Mouse (Mus musculus) forebrain, embryonic 10.5 days (tissue): ENCODE data around the gene Zfp566. TPM values are rescaled to one million over a fixed set of nuclear protein-coding genes. Genes with fewer than 3 reads are reported as not detected.
"Not testable (repeated sequence)": the region's sequence is repeated elsewhere in the genome, so short reads cannot be mapped to it uniquely, and the experiment has no call there.

Experiments
- DNase-seq: peaks from one replicate; pipeline ENCODE4 v3.0.0-alpha.2; 2017; ENCODE audit warnings: low spot score; ENCODE audit errors: extremely low spot score
- H3K27ac ChIP-seq: fragments of 300-500 bp; sonication (generic); 2 replicates; pipeline ENCODE4 v1.5.1; 2016; ENCODE audit warnings: mild to moderate bottlenecking
- H3K27me3 ChIP-seq: fragments of 300-500 bp; sonication (generic); 2 replicates; pipeline ENCODE4 v1.6.1; 2016; ENCODE audit warnings: mild to moderate bottlenecking; ENCODE audit not compliant: poor library complexity, severe bottlenecking
- H3K36me3 ChIP-seq: fragments of 300-500 bp; sonication (generic); replicated peaks from 2 replicates; pipeline ENCODE4 v1.6.1; 2016; ENCODE audit warnings: mild to moderate bottlenecking, moderate library complexity
- H3K4me1 ChIP-seq: fragments of 300-500 bp; sonication (generic); 2 replicates; pipeline ENCODE4 v1.6.1; 2016
- H3K4me3 ChIP-seq: fragments of 300-500 bp; sonication (generic); 2 replicates; pipeline ENCODE4 v1.5.1; 2016; ENCODE audit warnings: mild to moderate bottlenecking, moderate library complexity
- H3K9me3 ChIP-seq: fragments of 300-500 bp; sonication (generic); 2 replicates; pipeline ENCODE4 v1.6.1; 2016; ENCODE audit warnings: mild to moderate bottlenecking, moderate library complexity
- WGBS: fragments of 180-500 bp; shearing (Covaris S2); methylation state at CpG from one replicate; pipeline ENCODE4 v1.1.7; 2016; 5-methylcytosine and 5-hydroxymethylcytosine counted together
- polyA plus RNA-seq: library from polyadenylated mRNA; unstranded; fragments of >200 nt; fragmentation: Nextera tagmentation; extraction: Ambion mirVana; gene quantifications from 2 replicates; pipeline ENCODE4 v1.2.1, GENCODE M21; 2016

Gene Zfp566
- 17.3 and 18.1 TPM in 2 replicates for polyA plus RNA-seq

GRCm38 (mm10) chr7:30090092-30090969 is at the start of gene Zfp566, which contains the start of gene Gm26920:
Gene Zfp566, minus strand, starts transcription at chr7:30090527.
Gene Gm26920, minus strand, starts transcription at chr7:30090410.
- DNase-seq = peak; percentile 98
- Histone ChIP-seq H3K4me3 (peak within 1 kb of the TSS; percentile 74), H3K36me3 (peaks cover 26% of the 10 kb centered on the region), H3K27ac (peak within 1 kb of the TSS; percentile 92), H3K9me3 (peaks cover 4% of the 10 kb centered on the region; the same call in 1 of the 2 replicates), H3K4me1 (peaks cover 36% of the 10 kb centered on the region), H3K27me3 (no peaks in the 10 kb centered on the region)
- WGBS = under 1% methylated on average over 40 of the region's 40 CpGs

DNA sequence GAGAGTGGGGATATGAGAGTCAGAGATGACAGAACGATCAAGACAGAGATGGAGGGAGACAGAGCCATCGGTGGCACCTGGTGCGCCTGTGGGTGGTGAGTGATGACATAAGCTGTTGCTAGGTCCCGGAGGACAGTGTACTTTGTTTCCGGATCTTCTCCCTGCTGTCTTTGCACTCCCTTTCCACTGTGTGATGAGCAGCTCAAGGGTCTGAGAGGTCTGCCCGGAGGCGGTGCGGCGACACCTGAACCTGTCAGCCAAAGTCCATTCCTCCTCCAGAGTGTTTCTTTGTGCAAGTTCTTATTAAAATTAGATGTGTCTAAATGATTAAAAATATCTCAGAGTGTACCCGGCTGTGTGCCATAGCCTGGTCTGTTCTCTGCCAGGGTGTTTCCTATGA is 46.5 kb upstream of the Zfp566 start:
- no peak for DNase-seq
- no peak overlapping the region for H3K4me3 ChIP-seq
- peaks cover 84% of the 10 kb centered on the region for H3K36me3 ChIP-seq
- H3K4me1 ChIP-seq = no peaks in the 10 kb centered on the region
- peaks cover 14% of the 10 kb centered on the region for H3K9me3 ChIP-seq
- WGBS = 92% methylated on average over 10 of the region's 10 CpGs
- H3K27ac ChIP-seq = no peak overlapping the region
- H3K27me3 ChIP-seq = no peaks in the 10 kb centered on the region

- WGBS = 100% methylated on average over 4 of the region's 4 CpGs
- peaks cover 90% of the 10 kb centered on the region for H3K36me3 ChIP-seq
- no peak for DNase-seq
These were observed 42.1 kb upstream of the Zfp566 start for GRCm38 (mm10) chr7:30132396-30132795.

GRCm38 (mm10) chr7:30129900-30130299 is 39.6 kb upstream of the Zfp566 start:
- WGBS = 95% methylated on average over 8 of the region's 8 CpGs
- Histone ChIP-seq H3K4me1 (no peaks in the 10 kb centered on the region), H3K9me3 (peaks cover 14% of the 10 kb centered on the region), H3K27ac (no peak overlapping the region), H3K27me3 (no peaks in the 10 kb centered on the region), H3K36me3 (peaks cover 90% of the 10 kb centered on the region), H3K4me3 (no peak overlapping the region)
- DNase-seq = no peak

More at GRCm38 (mm10) chr7:30132396-30132795, 42.1 kb upstream of the Zfp566 start:
- Histone ChIP-seq H3K27ac (no peak overlapping the region), H3K4me3 (no peak overlapping the region), H3K4me1 (no peaks in the 10 kb centered on the region), H3K27me3 (no peaks in the 10 kb centered on the region), H3K9me3 (peaks cover 14% of the 10 kb centered on the region)

DNA sequence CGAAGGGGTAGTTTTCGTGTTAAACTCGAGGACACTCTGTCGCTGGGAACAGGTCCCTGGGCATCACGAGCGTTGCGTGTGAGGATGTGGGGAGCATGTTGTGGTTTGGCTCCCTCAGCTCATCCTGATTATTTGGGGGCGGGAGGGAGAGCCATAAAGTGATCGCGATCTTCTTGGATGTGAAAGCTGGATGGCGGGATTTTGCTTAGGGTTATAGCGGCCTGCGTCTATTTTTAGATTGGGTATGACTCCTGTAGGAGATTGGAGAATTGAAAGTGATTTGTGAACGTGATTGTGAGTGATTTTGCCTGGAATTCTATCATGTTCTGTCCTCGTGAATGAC is 31.8 kb upstream of the Zfp566 start:
- WGBS = 12% methylated on average over 15 of the region's 15 CpGs
- peak overlapping the region; percentile 89 for H3K27ac ChIP-seq

DNA sequence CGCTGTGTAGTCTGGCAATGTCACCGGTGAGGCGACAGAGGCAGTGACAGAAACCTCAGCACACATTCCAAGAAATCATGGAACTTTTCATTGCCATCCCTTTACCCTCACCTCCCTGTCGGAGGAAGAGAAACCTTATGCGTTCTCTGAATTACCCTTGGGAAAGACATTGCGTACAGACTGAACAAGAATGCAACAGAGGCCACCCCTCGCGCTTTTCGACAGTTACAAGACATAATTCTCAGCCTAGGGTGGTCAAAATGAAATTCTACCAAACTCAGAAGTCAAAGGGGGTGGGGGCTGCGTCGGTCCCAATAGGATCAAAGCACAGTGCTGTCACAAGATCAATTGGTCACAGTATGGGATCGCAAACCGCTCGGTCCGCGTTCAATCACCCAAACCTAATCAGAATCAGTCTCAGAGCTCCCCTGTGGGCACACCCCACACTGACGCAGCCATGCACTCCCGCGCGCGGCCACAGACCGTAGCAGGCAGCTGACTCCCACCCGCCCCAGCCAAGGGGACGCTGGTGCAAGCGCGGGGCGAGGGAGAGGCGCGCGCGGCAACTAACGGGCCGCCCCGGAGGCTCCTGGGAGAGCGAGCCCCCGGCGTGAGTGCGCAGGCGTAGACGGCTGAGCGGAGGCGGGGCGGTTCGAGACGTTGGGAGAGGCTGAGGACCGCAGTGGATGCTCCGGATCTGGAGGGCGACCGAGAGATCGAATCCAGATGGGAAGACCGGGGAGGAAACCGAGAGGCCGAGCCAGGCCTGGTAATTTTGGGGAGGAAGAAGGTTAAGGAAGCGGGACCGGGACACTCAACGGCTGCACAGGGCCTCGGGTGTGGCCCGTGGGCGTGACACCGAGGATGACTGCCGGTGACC is 31.2 kb upstream of the Zfp566 start, which contains the start of gene Zfp382:
Gene Zfp382 (plus strand): TSS at position 635 of the 880 bp plus-strand sequence.
- peak; percentile 92 for DNase-seq
- WGBS = 1% methylated on average over 61 of the region's 61 CpGs
- H3K27ac ChIP-seq = peak within 1 kb of the TSS; percentile 89
- H3K9me3 ChIP-seq = peaks cover 10% of the 10 kb centered on the region
- no peaks in the 10 kb centered on the region for H3K27me3 ChIP-seq
- peaks cover 13% of the 10 kb centered on the region for H3K36me3 ChIP-seq
- peaks cover 18% of the 10 kb centered on the region for H3K4me1 ChIP-seq
- H3K4me3 ChIP-seq = peak within 1 kb of the TSS; percentile 61

More for the DNA sequence above, 31.8 kb upstream of the Zfp566 start:
- H3K4me3 ChIP-seq = peak overlapping the region; percentile 61
- DNase-seq = no peak
- peaks cover 18% of the 10 kb centered on the region for H3K4me1 ChIP-seq
- peaks cover 19% of the 10 kb centered on the region for H3K36me3 ChIP-seq
- H3K27me3 ChIP-seq = no peaks in the 10 kb centered on the region
- peaks cover 10% of the 10 kb centered on the region for H3K9me3 ChIP-seq

DNA sequence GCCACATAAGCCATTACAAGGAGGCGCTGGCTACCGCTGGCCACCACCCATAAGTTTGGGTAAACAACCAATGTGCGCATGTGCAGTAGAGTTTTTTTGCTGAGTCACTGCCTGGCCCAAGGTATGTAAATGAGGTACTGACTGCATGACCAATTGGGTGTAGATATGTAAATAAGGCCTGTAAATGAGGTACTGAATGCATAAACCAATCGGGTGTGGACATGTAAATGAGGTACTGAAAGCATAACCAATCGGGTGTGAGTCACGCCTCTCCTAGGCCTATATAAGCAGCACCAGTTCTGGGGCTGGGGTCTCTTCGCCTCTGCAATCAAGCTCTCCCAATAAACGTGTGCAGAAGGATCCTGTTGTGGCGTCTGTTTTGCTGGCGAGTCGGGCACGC is 27.6 kb upstream of the Zfp566 start:
- 94% methylated on average over 12 of the region's 12 CpGs for WGBS
- peaks cover 16% of the 10 kb centered on the region for H3K4me1 ChIP-seq
- DNase-seq, H3K36me3 ChIP-seq, H3K27me3 ChIP-seq, H3K27ac ChIP-seq, H3K4me3 ChIP-seq: not testable (repeated sequence)
- H3K9me3 ChIP-seq = peaks cover 38% of the 10 kb centered on the region

- Histone ChIP-seq H3K4me1 (peaks cover 2% of the 10 kb centered on the region), H3K27me3 (no peaks in the 10 kb centered on the region), H3K27ac (no peak overlapping the region), H3K4me3 (no peak overlapping the region), H3K9me3 (peaks cover 38% of the 10 kb centered on the region), H3K36me3 (no peaks in the 10 kb centered on the region; the same call in 1 of the 2 replicates)
- WGBS = 93% methylated on average over 5 of the region's 5 CpGs
- DNase-seq = no peak
These were observed 25.7 kb upstream of the Zfp566 start for GRCm38 (mm10) chr7:30116076-30116475.

DNA sequence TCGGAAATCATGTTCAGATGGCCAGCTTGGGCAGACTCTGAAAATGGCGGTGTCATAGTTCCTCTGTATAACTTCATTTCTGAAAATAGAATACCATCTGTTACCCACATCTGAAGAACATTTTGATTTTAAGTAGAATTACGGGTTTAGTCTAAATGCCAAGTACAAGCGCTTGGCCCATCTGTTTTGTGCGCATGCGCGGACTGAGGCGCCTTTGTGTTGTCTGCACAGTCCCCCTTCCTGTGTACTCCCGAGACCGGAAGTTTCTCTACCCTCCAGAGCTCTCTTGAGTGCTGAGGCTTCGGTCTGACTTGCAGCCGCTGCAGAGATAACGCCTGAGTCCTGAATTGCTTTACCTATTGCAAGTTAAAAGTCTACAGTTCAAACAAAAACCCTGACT is 9.0 kb upstream of the Zfp566 start:
- WGBS = 96% methylated on average over 13 of the region's 13 CpGs
- H3K36me3 ChIP-seq = peaks cover 73% of the 10 kb centered on the region

GRCm38 (mm10) chr7:30095551-30096125 is 5.3 kb upstream of the Zfp566 start:
- Histone ChIP-seq H3K36me3 (peaks cover 37% of the 10 kb centered on the region), H3K27ac (peak overlapping the region; percentile 98), H3K9me3 (no peaks in the 10 kb centered on the region; the same call in 1 of the 2 replicates), H3K27me3 (no peaks in the 10 kb centered on the region), H3K4me3 (peak overlapping the region; percentile 68), H3K4me1 (peaks cover 26% of the 10 kb centered on the region)
- WGBS = 22% methylated on average over 5 of the region's 5 CpGs
- no peak for DNase-seq

More for the DNA sequence above, 9.0 kb upstream of the Zfp566 start:
- no peaks in the 10 kb centered on the region for H3K27me3 ChIP-seq
- no peak for DNase-seq
- peaks cover 30% of the 10 kb centered on the region for H3K9me3 ChIP-seq
- H3K27ac ChIP-seq = no peak overlapping the region
- peaks cover 16% of the 10 kb centered on the region for H3K4me1 ChIP-seq
- H3K4me3 ChIP-seq = no peak overlapping the region

GRCm38 (mm10) chr7:30094646-30095429 is 4.5 kb upstream of the Zfp566 start, which contains the start of gene Zfp260:
Gene Zfp260, plus strand, starts transcription at chr7:30094777.
- under 1% methylated on average over 26 of the region's 26 CpGs for WGBS
- no peaks in the 10 kb centered on the region; the same call in 1 of the 2 replicates for H3K9me3 ChIP-seq
- H3K4me1 ChIP-seq = peaks cover 26% of the 10 kb centered on the region
- peaks cover 29% of the 10 kb centered on the region for H3K36me3 ChIP-seq
- peak within 1 kb of the TSS; percentile 68 for H3K4me3 ChIP-seq
- peak within 1 kb of the TSS; percentile 98 for H3K27ac ChIP-seq
- DNase-seq = peak; percentile 94
- no peaks in the 10 kb centered on the region for H3K27me3 ChIP-seq
